Comparison of ENCODE assay signal across 8 mouse cellular contexts in genomic region chr1:133237670-133238069, GRCm38 (mm10).
DNase-seq lines count a peak whose midpoint lies in the region; ATAC-seq and TF ChIP-seq lines count a peak whose summit lies in the region.

No protein-coding gene starts in this region.

- peak; percentile 63 for ATAC-seq in kidney, embryonic 15.5 days (replicated peaks; ENCODE audit: low FRiP score)
- ATAC-seq in lung, embryonic 15.5 days (ENCODE audit: borderline replicate concordance, extremely low read depth, low FRiP score, low TSS enrichment): peak; percentile 52; the same call in 1 of the 2 replicates

- TF ChIP-seq EP300 in heart, adult 2 months (IDR thresholded peaks at IDR 0.05; ENCODE audit: insufficient read depth, low read depth, low read length): peak; percentile 93

- H3K9me3 ChIP-seq in kidney, embryonic 15.5 days (replicated peaks): no peaks in the 10 kb centered on the region
- H3K9me3 ChIP-seq in lung, embryonic 15.5 days: no peaks in the 10 kb centered on the region

- peaks cover 21% of the 10 kb centered on the region for H3K4me1 ChIP-seq in heart, adult 2 months (ENCODE audit: control insufficient read depth, insufficient read depth, low read length)
- H3K4me1 ChIP-seq in kidney, embryonic 15.5 days: peaks cover 57% of the 10 kb centered on the region
- peaks cover 56% of the 10 kb centered on the region for H3K4me1 ChIP-seq in lung, embryonic 15.5 days

- intact Hi-C loops in heart, adult 2 months (cut with DNase I): no loop called here

- no peaks in the 10 kb centered on the region for H3K27me3 ChIP-seq in heart, adult 2 months (ENCODE audit: control insufficient read depth, insufficient read depth, low read length)
- peaks cover 4% of the 10 kb centered on the region; the same call in 1 of the 2 replicates for H3K27me3 ChIP-seq in kidney, embryonic 15.5 days
- H3K27me3 ChIP-seq in lung, embryonic 15.5 days: no peaks in the 10 kb centered on the region; the same call in 1 of the 2 replicates
- no peaks in the 10 kb centered on the region for H3K27me3 ChIP-seq in splenic B cell, adult 2 months (ENCODE audit: control insufficient read depth, insufficient read depth, low read length, poor library complexity, severe bottlenecking)

- H3K4me3 ChIP-seq in heart, adult 2 months: no peak overlapping the region
- no peak overlapping the region for H3K4me3 ChIP-seq in kidney, embryonic 15.5 days (replicated peaks)
- no peak overlapping the region for H3K4me3 ChIP-seq in lung, embryonic 15.5 days

- no peak for TF ChIP-seq POLR2A in heart, adult 2 months (IDR thresholded peaks at IDR 0.05; ENCODE audit: insufficient read depth, low read depth, low read length)

- H3K27ac ChIP-seq in heart, adult 2 months: peak overlapping the region; percentile 79
- peak overlapping the region; percentile 83 for H3K27ac ChIP-seq in kidney, embryonic 15.5 days
- H3K27ac ChIP-seq in lung, embryonic 15.5 days: peak overlapping the region; percentile 83

- H3K4me2 ChIP-seq in kidney, embryonic 15.5 days: peak overlapping the region; percentile 33; the same call in 1 of the 2 replicates
- peak overlapping the region; percentile 5; the same call in 1 of the 2 replicates for H3K4me2 ChIP-seq in lung, embryonic 15.5 days

- H3K79me2 ChIP-seq in heart, adult 2 months (replicated peaks; ENCODE audit: control insufficient read depth, insufficient read depth, low read length): no peaks in the 10 kb centered on the region

- WGBS in heart, adult 2 months: 6% methylated on average over 11 of the region's 11 CpGs
- WGBS in kidney, embryonic 15.5 days: 6% methylated on average over 11 of the region's 11 CpGs
- 4% methylated on average over 11 of the region's 11 CpGs for WGBS in lung, embryonic 15.5 days

- H3K9ac ChIP-seq in heart, adult 2 months (ENCODE audit: low read depth, low read length): peak overlapping the region; percentile 3
- H3K9ac ChIP-seq in kidney, embryonic 15.5 days: no peak overlapping the region
- H3K9ac ChIP-seq in lung, embryonic 15.5 days: no peak overlapping the region

- DNase-seq in urinary bladder, postnatal 25 days (ENCODE audit: low spot score): peak; percentile 43
- DNase-seq in urinary bladder, adult 18-20 months (ENCODE audit: low spot score in 2 of 2): no peak
- DNase-seq in heart, adult 2 months: peak; percentile 72 to 78
- DNase-seq in splenic B cell, adult 2 months (ENCODE audit: low read depth, low spot score): peak; percentile 43
- no peak for DNase-seq in cerebellum, postnatal 14 days
- no peak for DNase-seq in layer of hippocampus, postnatal 10 days (ENCODE audit: low spot score in 2 of 2)

- TF ChIP-seq CTCF in heart, adult 2 months (IDR thresholded peaks at IDR 0.05): no peak

- H3K36me3 ChIP-seq in heart, adult 2 months (ENCODE audit: control insufficient read depth, insufficient read depth, low read length): no peaks in the 10 kb centered on the region; the same call in 1 of the 2 replicates
- H3K36me3 ChIP-seq in kidney, embryonic 15.5 days: no peaks in the 10 kb centered on the region
- no peaks in the 10 kb centered on the region for H3K36me3 ChIP-seq in lung, embryonic 15.5 days
- no peaks in the 10 kb centered on the region for H3K36me3 ChIP-seq in splenic B cell, adult 2 months (ENCODE audit: control insufficient read depth, insufficient read depth, low read length, poor library complexity, severe bottlenecking)

Comparison
In these comparisons a context has a peak if more than half of its experiments do, and no peak if none do; other contexts are left out.
1. DNase-seq: peak in urinary bladder, postnatal 25 days (single experiment), heart, adult 2 months (2 of 2) and splenic B cell, adult 2 months (single experiment); none in urinary bladder, adult 18-20 months (0 of 2), cerebellum, postnatal 14 days (0 of 2) and layer of hippocampus, postnatal 10 days (0 of 2).
2. Peak in every context shown above with its lines, with median percentiles within 50 percentile points of each other: H3K27ac ChIP-seq.